Mouse (Mus musculus) lung, postnatal 14 days (tissue): ENCODE data around the gene Pet2.

Experiments
- DNase-seq: peaks from one replicate; pipeline ENCODE4 v3.0.0; 2021

The Pet2 gene

GRCm38 (mm10) chrX:89409589-89409988 is at the start of gene Pet2:
TSS of gene Pet2 (minus strand) at chrX:89409689.
- no peak for DNase-seq
